Comparison of ENCODE assay signal across 13 mouse cellular contexts in genomic region chr12:79384787-79385186, GRCm38 (mm10).
DNase-seq lines count a peak whose midpoint lies in the region; ATAC-seq and TF ChIP-seq lines count a peak whose summit lies in the region.
"Had no signal": no experiment of that assay in that cellular context is flagged by ENCODE, and none has a peak within 500 bp of the region (broad histone marks: within the 10 kb centered on the region; RNA-seq: fewer than 3 reads in every experiment).

No protein-coding gene starts in this region.

- no peak for TF ChIP-seq EP300 in heart, postnatal 0 days (IDR thresholded peaks at IDR 0.05; ENCODE audit: low read depth)

- 26% methylated on average over 9 of the region's 9 CpGs for WGBS in heart, postnatal 0 days
- 32% methylated on average over 9 of the region's 9 CpGs for WGBS in embryonic facial prominence, embryonic 11.5 days
- WGBS in intestine, embryonic 15.5 days: 19% methylated on average over 9 of the region's 9 CpGs

- no peak for ATAC-seq in heart, postnatal 0 days (ENCODE audit: insufficient read depth, low read depth)
- no peak for ATAC-seq in embryonic facial prominence, embryonic 11.5 days (replicated peaks; ENCODE audit: insufficient number of reproducible peaks, low FRiP score, low TSS enrichment, low read depth)
- peak; percentile 89 for ATAC-seq in intestine, embryonic 15.5 days
- ATAC-seq: forebrain, embryonic 14.5 days had no signal

- intact Hi-C loops in heart, postnatal 10 days (cut with DNase I): no loop called here

- H3K36me3 ChIP-seq in heart, postnatal 0 days (replicated peaks; ENCODE audit: control insufficient read depth, insufficient read depth, low read length): no peaks in the 10 kb centered on the region
- H3K36me3 ChIP-seq in embryonic facial prominence, embryonic 11.5 days (replicated peaks; ENCODE audit: control insufficient read depth, insufficient read depth, low read depth, low read length): no peaks in the 10 kb centered on the region
- no peaks in the 10 kb centered on the region for H3K36me3 ChIP-seq in intestine, embryonic 15.5 days
- H3K36me3 ChIP-seq: hindbrain, embryonic 15.5 days had no signal

- H3K27ac ChIP-seq in heart, postnatal 0 days (ENCODE audit: low read depth): peak overlapping the region; percentile 51; the same call in 1 of the 2 replicates
- no peak overlapping the region for H3K27ac ChIP-seq in embryonic facial prominence, embryonic 11.5 days (replicated peaks; ENCODE audit: low read depth, low read length)
- peak overlapping the region; percentile 66 for H3K27ac ChIP-seq in intestine, embryonic 15.5 days
- H3K27ac ChIP-seq: hindbrain, embryonic 15.5 days had no signal

- no peak for TF ChIP-seq CTCF in heart, postnatal 0 days (IDR thresholded peaks at IDR 0.05; ENCODE audit: low read depth)

- no peaks in the 10 kb centered on the region for H3K9me3 ChIP-seq in heart, postnatal 0 days (replicated peaks; ENCODE audit: control insufficient read depth, low read length)
- H3K9me3 ChIP-seq in embryonic facial prominence, embryonic 11.5 days (replicated peaks; ENCODE audit: control insufficient read depth, low read length): no peaks in the 10 kb centered on the region
- H3K9me3 ChIP-seq in intestine, embryonic 15.5 days: no peaks in the 10 kb centered on the region
- H3K9me3 ChIP-seq: hindbrain, embryonic 15.5 days had no signal

- peaks cover 29% of the 10 kb centered on the region for H3K4me1 ChIP-seq in heart, postnatal 0 days (ENCODE audit: control insufficient read depth, insufficient read depth)
- H3K4me1 ChIP-seq in embryonic facial prominence, embryonic 11.5 days (ENCODE audit: control insufficient read depth, insufficient read depth, low read length): no peaks in the 10 kb centered on the region
- H3K4me1 ChIP-seq in intestine, embryonic 15.5 days (replicated peaks): peaks cover 12% of the 10 kb centered on the region
- H3K4me1 ChIP-seq: hindbrain, embryonic 15.5 days had no signal

- no peaks in the 10 kb centered on the region for H3K27me3 ChIP-seq in heart, postnatal 0 days (ENCODE audit: control insufficient read depth, insufficient read depth, low read length)
- no peaks in the 10 kb centered on the region for H3K27me3 ChIP-seq in embryonic facial prominence, embryonic 11.5 days (ENCODE audit: control insufficient read depth, insufficient read depth, low read length)
- no peaks in the 10 kb centered on the region for H3K27me3 ChIP-seq in intestine, embryonic 15.5 days (replicated peaks)
- H3K27me3 ChIP-seq: hindbrain, embryonic 15.5 days had no signal

- no peak for DNase-seq in heart, postnatal 0 days (ENCODE audit: low spot score)
- no peak for DNase-seq in heart, postnatal 10 days
- DNase-seq in embryonic facial prominence, embryonic 11.5 days (ENCODE audit: low spot score): peak; percentile 66
- DNase-seq in lung, postnatal 14 days: peak; percentile 6
- DNase-seq in thymus, postnatal 10 days (ENCODE audit: low spot score in 2 of 2): no peak
- no peak for DNase-seq in kidney, postnatal 25 days
- DNase-seq in cerebellum, postnatal 36 days: no peak
- DNase-seq: adrenal gland, postnatal 14 days; gastrocnemius, postnatal 36 days; kidney, postnatal 4 days had no signal

- peak overlapping the region; percentile 37 for H3K4me2 ChIP-seq in heart, postnatal 0 days (ENCODE audit: low read depth, low read length)
- no peak overlapping the region for H3K4me2 ChIP-seq in embryonic facial prominence, embryonic 11.5 days (ENCODE audit: low read depth, low read length)
- H3K4me2 ChIP-seq in intestine, embryonic 15.5 days (replicated peaks): peak overlapping the region; percentile 34
- H3K4me2 ChIP-seq: hindbrain, embryonic 15.5 days had no signal

- peak overlapping the region; percentile 40; the same call in 1 of the 2 replicates for H3K9ac ChIP-seq in heart, postnatal 0 days (replicated peaks; ENCODE audit: low read depth, low read length)
- H3K9ac ChIP-seq in embryonic facial prominence, embryonic 11.5 days (replicated peaks; ENCODE audit: low read length): no peak overlapping the region
- H3K9ac ChIP-seq in intestine, embryonic 15.5 days: no peak overlapping the region
- H3K9ac ChIP-seq: hindbrain, embryonic 15.5 days had no signal

- H3K4me3 ChIP-seq in heart, postnatal 0 days (ENCODE audit: low read depth, low read length): no peak overlapping the region
- no peak overlapping the region for H3K4me3 ChIP-seq in embryonic facial prominence, embryonic 11.5 days (ENCODE audit: low read depth, low read length)
- no peak overlapping the region for H3K4me3 ChIP-seq in intestine, embryonic 15.5 days (replicated peaks)
- H3K4me3 ChIP-seq: hindbrain, embryonic 15.5 days had no signal

Comparison
In these comparisons a context has a peak if more than half of its experiments do, and no peak if none do; other contexts are left out.
1. DNase-seq: peak in embryonic facial prominence, embryonic 11.5 days (single experiment) and lung, postnatal 14 days (single experiment); none in heart, postnatal 0 days (single experiment), heart, postnatal 10 days (0 of 2), thymus, postnatal 10 days (0 of 2), kidney, postnatal 25 days (0 of 2) and cerebellum, postnatal 36 days (0 of 2).